Mouse (Mus musculus) kidney, postnatal 4 days (tissue): Measurements from ENCODE around the gene Gm20388.

Experiments used
- DNase-seq, 2 experiments: peaks; one replicate each; pipeline ENCODE4 v3.0.0; 2021; ENCODE audit warnings: mixed read lengths in 2 of 2

The Gm20388 gene

DNA sequence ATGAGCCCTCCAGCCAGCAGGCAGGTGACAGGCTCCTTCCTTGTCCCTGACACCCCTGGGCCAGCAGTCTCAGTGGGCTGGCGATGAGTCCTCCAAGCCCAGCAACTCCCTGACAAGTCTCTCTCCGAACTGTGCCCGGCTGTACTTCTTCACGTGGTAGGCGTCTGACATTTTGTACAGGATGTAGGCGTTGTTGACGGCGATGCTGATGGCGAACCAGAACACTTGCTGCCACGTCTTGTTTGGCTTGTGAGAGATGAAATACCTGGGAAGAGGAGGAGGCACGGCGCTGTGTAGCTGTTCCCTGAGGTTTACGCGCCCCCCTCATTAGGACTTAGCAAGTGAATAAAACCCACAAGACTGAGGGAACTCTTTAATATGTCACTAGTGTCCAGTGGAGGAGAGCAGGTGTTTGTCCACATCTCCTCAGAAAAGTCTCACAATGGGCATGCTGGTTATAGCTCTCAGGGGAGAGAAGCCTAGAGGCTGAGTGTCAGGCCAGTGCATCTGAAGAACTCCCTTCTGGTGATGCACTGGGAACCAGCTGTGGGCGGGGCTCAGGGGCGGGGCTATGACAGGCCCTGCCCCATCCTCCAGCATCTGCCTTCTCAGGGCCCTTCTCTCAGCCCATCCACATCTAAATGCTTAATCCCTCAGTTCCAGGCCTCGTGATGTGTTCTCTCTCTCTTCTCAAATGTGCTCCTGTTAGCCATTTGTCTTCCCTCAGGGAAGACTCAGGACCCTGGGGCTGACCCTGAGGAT is 4460.0 kb downstream of the Gm20388 start:
- DNase-seq = peak; percentile 25 to 47

DNA sequence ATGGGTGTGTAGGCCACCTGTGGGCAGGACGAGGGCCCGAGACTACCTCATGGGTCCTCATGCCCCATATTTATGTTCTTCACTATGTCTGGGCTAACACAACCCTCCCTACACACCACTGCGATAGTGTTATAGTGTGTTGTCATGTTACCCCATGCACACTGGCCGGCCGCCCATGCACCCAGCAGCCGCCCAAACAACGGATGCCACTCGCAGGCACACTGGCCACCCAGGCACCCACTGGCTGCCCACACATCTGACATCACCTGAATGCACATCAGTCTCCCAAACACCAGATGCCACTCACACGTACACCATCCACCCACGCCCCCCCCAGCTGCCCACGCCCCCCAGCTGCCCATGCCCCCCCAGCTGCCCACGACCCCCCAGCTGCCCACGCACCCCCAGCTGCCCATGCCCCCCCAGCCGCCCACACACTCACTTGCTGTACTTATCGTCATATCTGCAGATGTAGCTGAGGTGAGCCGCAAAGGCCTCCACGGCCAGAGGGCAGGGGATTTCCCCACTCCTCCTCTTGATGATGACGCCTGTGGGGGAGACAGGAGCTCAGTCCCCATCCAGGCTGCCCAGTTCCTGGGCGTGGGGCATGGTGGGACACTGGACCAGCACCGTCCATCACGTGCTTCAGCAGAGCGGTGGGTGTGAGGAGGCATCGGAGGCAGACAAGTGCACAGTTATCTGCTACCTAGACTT is 4460.9 kb downstream of the Gm20388 start:
- no peak for DNase-seq

DNA sequence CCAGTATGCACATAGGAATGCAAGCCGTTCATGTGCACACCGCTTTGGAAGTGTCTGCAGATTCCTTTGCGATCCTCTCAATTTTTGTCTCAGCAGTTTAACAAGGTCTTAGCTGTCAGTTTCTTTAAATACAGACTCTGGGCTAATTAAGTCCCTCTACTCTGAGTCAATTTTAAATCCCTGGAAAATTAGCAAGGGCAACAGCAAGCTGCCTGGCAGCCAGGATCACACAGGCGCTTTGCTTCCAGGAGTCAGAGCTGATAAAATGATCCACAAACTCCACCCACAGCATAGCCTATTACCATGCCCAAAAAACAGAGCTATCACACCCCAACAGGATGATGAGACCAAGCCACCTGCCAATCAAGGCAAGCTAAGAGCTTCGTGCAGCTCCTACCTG is 4463.1 kb downstream of the Gm20388 start:
- no peak for DNase-seq

DNA sequence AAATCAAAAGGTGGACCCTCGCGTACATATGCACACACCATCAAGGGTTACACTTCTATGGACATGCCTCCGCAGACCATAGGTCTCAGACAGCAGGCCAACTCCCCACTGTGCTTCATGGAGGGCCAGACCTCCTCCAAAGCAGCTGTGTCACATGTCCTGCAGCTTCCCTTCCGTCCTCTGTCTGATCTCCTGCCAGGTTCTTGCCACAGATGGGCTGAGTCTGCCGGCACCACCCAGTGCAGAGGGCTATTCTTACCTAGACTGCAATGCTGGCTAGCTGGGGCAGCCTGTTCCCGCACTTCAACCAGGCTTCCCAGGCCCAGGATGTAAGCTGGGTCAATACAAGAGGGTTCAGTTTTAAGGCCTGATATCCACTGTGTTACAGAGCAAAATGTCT is 4464.5 kb downstream of the Gm20388 start:
- no peak for DNase-seq

- no peak for DNase-seq
These were observed 4465.1 kb downstream of the Gm20388 start for GRCm38 (mm10) chr8:124375727-124376126.

- no peak for DNase-seq
These were observed 4465.8 kb downstream of the Gm20388 start for GRCm38 (mm10) chr8:124376406-124376805.

GRCm38 (mm10) chr8:124379289-124379688 is 4468.6 kb downstream of the Gm20388 start:
- DNase-seq = no peak

- no peak for DNase-seq
These were observed 4471.6 kb downstream of the Gm20388 start for GRCm38 (mm10) chr8:124382235-124382634.

DNA sequence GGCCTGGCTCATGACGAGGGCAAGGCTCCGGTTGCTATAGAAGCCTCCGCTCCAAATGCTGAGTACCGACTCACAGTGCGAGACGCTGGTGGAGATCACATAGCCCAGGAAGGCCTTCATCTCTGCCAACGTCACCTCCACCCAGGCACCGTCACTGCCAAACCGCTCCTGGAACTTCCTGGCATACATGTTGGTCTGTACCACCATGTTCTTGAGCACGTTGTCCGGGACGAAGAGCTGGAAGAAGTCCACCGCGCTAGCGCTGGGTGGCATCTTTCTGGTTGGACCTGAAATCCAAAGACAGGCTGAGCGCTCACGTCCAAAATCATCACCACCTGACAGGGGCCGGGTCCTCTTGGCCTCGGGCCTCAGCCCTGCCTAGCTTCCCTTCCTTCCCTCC is 4473.7 kb downstream of the Gm20388 start:
- no peak for DNase-seq

DNA sequence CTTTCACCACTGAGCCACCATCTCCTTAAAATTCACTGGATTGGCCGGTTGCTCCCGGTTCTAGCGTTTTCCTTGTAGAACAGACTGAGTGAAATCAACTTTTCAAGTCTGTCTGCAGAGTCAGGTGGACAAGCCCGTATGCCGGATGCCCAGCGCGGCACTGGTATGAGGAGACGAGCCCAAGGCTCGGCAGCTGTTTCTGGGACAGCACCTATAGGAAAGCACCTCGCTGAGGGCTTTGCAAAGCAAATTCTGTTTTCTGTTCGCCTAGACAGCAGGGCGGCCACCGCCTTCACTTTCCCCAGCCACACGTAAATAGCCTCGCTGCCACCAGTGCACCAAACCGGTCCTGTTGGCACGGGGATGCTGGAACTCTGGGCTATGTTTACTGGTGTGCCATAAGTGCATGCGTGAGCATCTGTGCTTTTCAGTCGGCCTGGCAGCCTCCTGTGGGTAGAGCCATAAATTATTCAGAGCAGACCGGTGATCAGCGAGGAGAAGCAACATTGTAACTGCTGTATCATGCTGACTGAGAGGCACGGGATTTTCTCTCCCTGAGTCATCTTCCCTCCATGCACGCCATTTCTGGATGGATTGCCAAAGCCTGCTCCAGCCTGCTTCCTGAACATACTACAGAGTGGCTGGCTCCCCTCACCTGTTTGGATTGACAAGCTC is 4475.7 kb downstream of the Gm20388 start:
- no peak for DNase-seq

DNA sequence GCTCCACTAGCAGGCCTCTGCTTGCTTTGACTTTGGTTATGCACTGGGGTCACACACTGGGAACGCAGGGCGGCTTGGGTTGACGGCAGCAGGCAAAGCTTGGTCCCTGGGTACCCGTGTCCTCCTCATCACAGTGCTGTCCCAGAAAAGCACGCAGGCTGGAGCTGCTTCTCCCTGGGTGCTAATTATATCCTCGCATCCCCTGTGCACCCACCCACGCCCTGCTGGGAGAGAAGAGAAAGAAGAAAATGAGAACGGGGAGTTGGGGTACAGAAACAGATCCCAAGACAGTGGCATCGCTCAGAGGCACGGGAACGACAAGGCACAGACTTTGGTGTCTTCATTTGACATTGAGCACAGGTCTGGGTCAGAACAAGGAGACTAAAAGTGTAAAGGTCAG is 4478.9 kb downstream of the Gm20388 start:
- DNase-seq = no peak

DNA sequence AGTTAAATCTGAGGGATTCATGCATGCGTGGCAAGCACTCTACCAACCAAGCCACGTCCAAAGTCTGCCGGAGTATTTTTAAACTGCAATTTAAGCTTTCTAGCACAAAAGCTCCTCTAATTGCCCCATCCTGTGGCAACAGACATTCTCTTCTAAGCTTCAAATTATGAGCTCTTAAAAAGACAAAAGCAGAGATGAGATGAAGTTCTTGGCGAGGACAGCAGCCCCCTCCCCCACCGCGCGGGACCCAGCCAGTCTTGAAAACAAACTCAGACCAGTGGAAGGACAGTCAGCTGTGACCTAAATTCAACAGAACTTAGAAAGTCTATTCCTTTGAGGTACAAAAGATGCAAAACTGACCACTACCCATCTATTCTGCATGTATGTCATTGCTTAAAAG is 4480.6 kb downstream of the Gm20388 start:
- peak; percentile 24 to 35 for DNase-seq

GRCm38 (mm10) chr8:124392271-124393012 is 4481.8 kb downstream of the Gm20388 start:
- DNase-seq = no peak

- no peak for DNase-seq
These were observed 4482.4 kb downstream of the Gm20388 start for GRCm38 (mm10) chr8:124393013-124393412.

DNA sequence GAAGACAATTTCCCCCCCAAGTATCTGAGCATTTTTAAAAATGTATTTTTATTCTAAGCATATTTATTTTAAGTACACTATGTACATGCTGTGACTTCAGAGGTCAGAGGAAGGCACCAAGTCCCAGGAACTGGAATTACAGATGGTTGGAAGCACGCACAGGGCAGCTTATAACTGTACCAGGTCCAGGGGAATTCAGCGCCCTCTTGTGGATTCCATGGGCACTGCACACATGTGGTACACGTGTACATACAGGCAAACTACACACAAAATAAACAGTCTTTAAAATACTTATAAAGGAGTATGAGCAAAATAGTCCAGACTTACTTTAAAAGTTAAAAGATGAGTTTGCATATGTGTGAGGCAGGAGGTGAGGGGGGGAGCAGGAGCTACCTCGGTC is 4483.3 kb downstream of the Gm20388 start:
- peak; percentile 27 for DNase-seq

DNA sequence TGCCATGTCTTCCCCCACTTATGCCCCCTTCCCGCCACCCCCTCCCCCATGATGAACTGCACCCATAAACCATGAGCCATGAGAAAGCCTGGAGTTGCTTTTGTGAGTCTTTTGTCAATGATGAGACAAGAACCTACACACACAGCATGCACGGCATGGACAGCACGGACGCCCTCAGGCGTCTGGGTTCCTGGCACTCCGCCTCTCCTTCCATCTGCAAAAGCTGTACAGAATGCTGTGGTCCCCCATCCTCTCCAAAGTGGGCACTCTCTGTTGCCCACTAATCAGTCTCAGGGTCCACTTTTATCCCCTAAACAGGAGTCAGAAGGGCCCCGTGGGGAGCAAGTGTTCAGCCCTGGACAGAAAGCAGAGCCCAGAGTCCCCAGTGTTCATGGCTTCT is 4484.3 kb downstream of the Gm20388 start:
- no peak for DNase-seq
